Mouse (Mus musculus) cerebellum, adult 2 months (tissue): ENCODE measurements around the gene Hamp.

Experiments used
- CTCF ChIP-seq: fragments of 200-500 bp; IDR thresholded peaks from 2 replicates; pipeline ENCODE4 v1.5.1; 2011; ENCODE audit warnings: low read depth, mild to moderate bottlenecking, control low read depth, low read length, moderate library complexity, borderline replicate concordance; ENCODE audit not compliant: insufficient read depth
- POLR2A ChIP-seq: fragments of 200-500 bp; IDR thresholded peaks from 2 replicates; pipeline ENCODE4 v1.6.1; 2011; ENCODE audit warnings: low read length, control low read depth, borderline replicate concordance; ENCODE audit not compliant: insufficient read depth

GRCm38 (mm10) chr7:30916713-30917112 is 27.1 kb downstream of the Hamp start:
- TF ChIP-seq CTCF (no peak), POLR2A (no peak)
